Mouse (Mus musculus): ENCODE data around the gene Peli3. TPM values are rescaled to one million over a fixed set of nuclear protein-coding genes. Genes with fewer than 3 reads are reported as not detected.

Peli3 gene
- polyA plus RNA-seq, 1 experiment from 2014 or later: 3.2 TPM

- peak; percentile 57; the same call in 1 of the 2 replicates for ATAC-seq (ENCODE audit: insufficient number of reproducible peaks, insufficient read depth, low FRiP score, low TSS enrichment)
- H3K4me3 ChIP-seq: peak overlapping the region; percentile 58
- H3K9ac ChIP-seq: peak overlapping the region; percentile 63
- H3K27ac ChIP-seq: 0 out of 2 replicates have a peak overlapping the region, but pooled peaks have one; percentile 14
- no peaks in the 10 kb centered on the region for H3K36me3 ChIP-seq
- H3K4me1 ChIP-seq: peaks cover 4% of the 10 kb centered on the region; the same call in 1 of the 2 replicates
- H3K27me3 ChIP-seq: no peaks in the 10 kb centered on the region
- WGBS: 9% methylated on average over 13 of the region's 13 CpGs
- H3K9me3 ChIP-seq: no peaks in the 10 kb centered on the region
- H3K4me2 ChIP-seq (replicated peaks): peak overlapping the region; percentile 87
These were observed 294 bp upstream of the Peli3 start for GRCm38 (mm10) chr19:4943253-4943588.

DNA sequence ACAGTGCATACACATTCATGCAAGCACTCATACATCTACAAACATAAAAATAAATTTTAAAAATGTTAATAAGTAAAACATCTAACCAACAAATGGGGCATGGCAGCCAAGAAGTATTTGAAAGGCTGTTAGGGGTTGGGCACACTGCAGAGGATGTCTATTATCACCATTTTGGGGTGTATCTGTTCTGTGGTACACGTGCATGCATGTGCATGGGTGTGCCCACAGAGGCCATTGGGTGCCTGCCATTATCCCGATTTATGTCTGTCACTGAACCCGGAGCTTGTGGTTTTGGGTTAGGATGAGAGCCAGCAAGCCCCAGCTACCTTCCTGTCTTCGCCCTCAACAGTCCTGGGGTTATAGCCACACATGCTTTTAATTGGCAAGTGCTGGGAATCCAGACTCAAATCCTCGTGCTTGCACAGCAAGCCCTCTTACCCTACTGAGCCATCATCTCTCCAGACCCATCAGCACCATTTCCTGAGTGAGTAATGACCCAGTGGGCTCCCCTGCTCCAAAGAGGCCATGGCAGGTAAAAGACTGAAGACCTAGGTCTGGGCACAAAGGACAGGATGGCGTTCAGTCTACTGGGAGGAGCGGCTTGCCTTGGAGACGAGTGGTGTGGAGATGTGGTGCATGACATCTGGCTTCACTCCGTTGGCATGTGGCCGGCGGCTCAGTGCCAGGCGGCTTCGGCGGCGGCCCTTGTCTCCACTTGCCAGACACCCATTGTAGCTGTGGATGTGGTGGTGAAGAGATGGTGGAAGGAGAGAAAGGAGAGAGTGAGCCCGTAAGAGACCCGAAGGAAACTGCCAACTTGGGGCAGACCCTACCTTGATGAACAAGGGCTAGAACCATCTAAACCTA is 5.2 kb downstream of the Peli3 start:
- no peak overlapping the region for H3K9ac ChIP-seq
- no peaks in the 10 kb centered on the region for H3K9me3 ChIP-seq
- H3K4me3 ChIP-seq: no peak overlapping the region
- H3K36me3 ChIP-seq: no peaks in the 10 kb centered on the region; the same call in 1 of the 2 replicates
- H3K27ac ChIP-seq: no peak overlapping the region
- WGBS: 83% methylated on average over 17 of the region's 17 CpGs
- H3K4me2 ChIP-seq (replicated peaks): no peak overlapping the region
- no peaks in the 10 kb centered on the region for H3K27me3 ChIP-seq
- H3K4me1 ChIP-seq: peaks cover 4% of the 10 kb centered on the region; the same call in 1 of the 2 replicates
- no peak for ATAC-seq (ENCODE audit: insufficient number of reproducible peaks, insufficient read depth, low FRiP score, low TSS enrichment)

- no peak overlapping the region for H3K4me3 ChIP-seq
- H3K4me2 ChIP-seq (replicated peaks): no peak overlapping the region
- ATAC-seq (ENCODE audit: insufficient number of reproducible peaks, insufficient read depth, low FRiP score, low TSS enrichment): no peak
- no peak overlapping the region for H3K27ac ChIP-seq
- WGBS: 79% methylated on average over 2 of the region's 2 CpGs
- H3K9ac ChIP-seq: no peak overlapping the region
- no peaks in the 10 kb centered on the region for H3K27me3 ChIP-seq
- H3K36me3 ChIP-seq: no peaks in the 10 kb centered on the region; the same call in 1 of the 2 replicates
- no peaks in the 10 kb centered on the region for H3K4me1 ChIP-seq
- no peaks in the 10 kb centered on the region for H3K9me3 ChIP-seq
These were observed 6.0 kb downstream of the Peli3 start for GRCm38 (mm10) chr19:4936896-4937295.

DNA sequence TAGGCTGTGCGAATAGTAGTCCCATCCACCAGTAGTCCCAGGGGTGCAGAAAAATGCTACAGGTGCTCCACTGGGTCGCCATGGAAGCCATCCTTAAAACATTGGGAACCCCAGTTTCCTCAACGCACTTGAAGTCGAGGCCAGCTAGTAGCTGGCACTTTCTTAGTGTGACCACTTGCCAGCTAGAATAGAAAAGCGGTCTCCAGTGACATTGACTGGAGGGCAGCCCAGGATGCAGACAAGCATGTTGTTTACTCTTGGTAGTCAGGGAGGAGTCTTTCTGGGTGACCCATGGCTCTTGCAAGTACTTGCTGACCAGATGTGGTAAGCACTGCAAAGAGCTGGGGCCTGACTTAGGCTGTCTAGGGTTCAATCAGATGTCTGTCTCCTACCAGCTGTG is 14.1 kb downstream of the Peli3 start:
- ATAC-seq (ENCODE audit: insufficient number of reproducible peaks, insufficient read depth, low FRiP score, low TSS enrichment): no peak
- peak overlapping the region; percentile 65 for H3K4me2 ChIP-seq (replicated peaks)
- no peaks in the 10 kb centered on the region for H3K27me3 ChIP-seq
- peaks cover 20% of the 10 kb centered on the region; the same call in 1 of the 2 replicates for H3K4me1 ChIP-seq
- H3K4me3 ChIP-seq: peak overlapping the region; percentile 61
- peaks cover 20% of the 10 kb centered on the region for H3K36me3 ChIP-seq
- H3K27ac ChIP-seq: peak overlapping the region; percentile 75
- WGBS: 58% methylated on average over 5 of the region's 5 CpGs
- H3K9ac ChIP-seq: peak overlapping the region; percentile 61; the same call in 1 of the 2 replicates
- no peaks in the 10 kb centered on the region for H3K9me3 ChIP-seq

DNA sequence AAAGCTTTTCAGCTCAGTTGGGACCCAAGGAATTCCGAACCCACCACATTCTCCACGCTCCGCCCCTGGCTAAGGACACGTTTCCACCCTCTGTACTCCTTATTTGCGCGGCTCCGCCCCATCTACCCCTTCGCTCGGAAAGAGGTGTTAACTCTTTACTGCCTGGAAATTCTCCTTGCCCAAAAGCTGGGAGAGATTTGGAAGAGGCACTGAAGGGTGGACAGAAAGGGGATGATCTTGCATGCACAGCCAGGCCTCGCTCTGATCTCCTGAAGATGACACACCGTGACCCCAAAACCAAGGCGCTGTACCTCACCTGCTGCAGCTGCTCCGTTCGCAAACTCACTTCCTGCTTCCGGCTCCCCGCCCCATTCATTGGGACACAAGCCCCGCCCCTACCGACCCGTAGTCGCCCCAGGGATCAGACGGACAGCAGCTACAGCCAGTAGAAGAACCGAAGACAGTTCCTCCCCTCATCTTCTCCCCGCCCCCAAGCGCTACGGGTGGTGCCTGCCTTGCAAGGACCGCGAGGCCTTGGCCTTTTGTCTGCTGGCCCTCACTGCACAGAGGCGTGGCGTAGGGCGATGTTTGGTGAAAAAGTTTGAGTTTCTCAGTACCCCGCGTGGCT is 14.9 kb downstream of the Peli3 start, which contains the start of gene Dpp3:
TSS of gene Dpp3 (minus strand) at position 384 of the 628 bp plus-strand sequence.
- ATAC-seq (ENCODE audit: insufficient number of reproducible peaks, insufficient read depth, low FRiP score, low TSS enrichment): peak; percentile 92
- Histone ChIP-seq H3K4me3 (peak within 1 kb of the TSS; percentile 61), H3K27me3 (no peaks in the 10 kb centered on the region), H3K9me3 (no peaks in the 10 kb centered on the region), H3K4me1 (peaks cover 20% of the 10 kb centered on the region; the same call in 1 of the 2 replicates), H3K4me2 (replicated peaks) (peak within 1 kb of the TSS; percentile 65), H3K27ac (peak within 1 kb of the TSS; percentile 75), H3K9ac (peak within 1 kb of the TSS; percentile 61), H3K36me3 (peaks cover 28% of the 10 kb centered on the region)
- under 1% methylated on average over 32 of the region's 32 CpGs for WGBS

GRCm38 (mm10) chr19:4925121-4925860 is 17.6 kb downstream of the Peli3 start:
- peaks cover 20% of the 10 kb centered on the region; the same call in 1 of the 2 replicates for H3K4me1 ChIP-seq
- H3K4me2 ChIP-seq (replicated peaks): no peak overlapping the region
- H3K27ac ChIP-seq: no peak overlapping the region
- peaks cover 55% of the 10 kb centered on the region for H3K36me3 ChIP-seq
- no peaks in the 10 kb centered on the region for H3K27me3 ChIP-seq
- no peak for ATAC-seq (ENCODE audit: insufficient number of reproducible peaks, insufficient read depth, low FRiP score, low TSS enrichment)
- no peaks in the 10 kb centered on the region for H3K9me3 ChIP-seq
- H3K9ac ChIP-seq: no peak overlapping the region
- 97% methylated on average over 11 of the region's 11 CpGs for WGBS
- H3K4me3 ChIP-seq: no peak overlapping the region

DNA sequence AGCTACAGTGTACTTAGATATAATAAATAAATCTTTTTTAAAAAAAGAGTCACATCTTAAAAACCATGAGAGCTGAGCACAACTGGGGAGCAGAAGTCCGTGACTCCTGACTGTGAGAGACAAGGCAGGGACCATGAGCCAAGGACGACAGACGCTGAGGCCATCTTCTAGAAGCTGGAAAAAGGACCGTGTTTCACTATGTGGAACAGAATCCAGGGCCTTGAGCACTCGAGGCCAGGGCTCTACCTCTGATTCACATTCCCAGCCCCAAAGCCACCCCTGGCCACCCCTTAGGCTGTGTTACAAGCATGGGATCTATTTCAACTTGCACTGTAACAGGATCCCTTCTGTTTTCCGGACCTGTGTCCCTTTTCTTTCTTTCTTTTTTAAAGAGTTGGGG is 23.3 kb downstream of the Peli3 start:
- H3K4me1 ChIP-seq: no peaks in the 10 kb centered on the region
- no peaks in the 10 kb centered on the region for H3K27me3 ChIP-seq
- H3K27ac ChIP-seq: no peak overlapping the region
- WGBS: 88% methylated on average over 6 of the region's 6 CpGs
- H3K4me2 ChIP-seq (replicated peaks): no peak overlapping the region
- H3K9ac ChIP-seq: no peak overlapping the region
- H3K36me3 ChIP-seq: peaks cover 96% of the 10 kb centered on the region
- H3K4me3 ChIP-seq: no peak overlapping the region
- H3K9me3 ChIP-seq: no peaks in the 10 kb centered on the region
- no peak for ATAC-seq (ENCODE audit: insufficient number of reproducible peaks, insufficient read depth, low FRiP score, low TSS enrichment)

DNA sequence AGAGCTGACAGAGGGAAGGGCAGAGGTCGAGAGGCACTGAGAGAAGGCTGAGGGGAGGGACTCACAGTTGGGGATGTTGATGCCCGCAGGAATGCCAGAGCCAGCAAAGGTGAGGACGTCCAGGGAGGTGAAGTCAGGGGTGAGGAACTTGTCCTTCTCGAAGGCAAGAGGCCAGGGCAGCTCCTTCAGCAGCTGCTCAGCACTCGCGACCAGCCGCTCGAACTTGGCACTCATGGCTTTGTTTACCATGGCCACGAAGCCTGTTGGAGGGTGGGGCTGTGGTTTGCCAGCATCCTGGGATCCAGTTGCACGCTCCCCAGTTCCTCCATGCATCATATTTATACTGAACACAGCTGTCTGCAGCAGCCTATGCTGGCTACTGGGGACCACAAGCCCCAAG is 26.1 kb downstream of the Peli3 start:
- Histone ChIP-seq H3K4me1 (no peaks in the 10 kb centered on the region), H3K4me3 (no peak overlapping the region), H3K27me3 (no peaks in the 10 kb centered on the region), H3K27ac (no peak overlapping the region), H3K9me3 (no peaks in the 10 kb centered on the region), H3K36me3 (peaks cover 95% of the 10 kb centered on the region), H3K9ac (no peak overlapping the region), H3K4me2 (replicated peaks) (no peak overlapping the region)
- no peak for ATAC-seq (ENCODE audit: insufficient number of reproducible peaks, insufficient read depth, low FRiP score, low TSS enrichment)
- WGBS: 83% methylated on average over 10 of the region's 10 CpGs

GRCm38 (mm10) chr19:4915924-4916603 is 26.9 kb downstream of the Peli3 start:
- no peak overlapping the region for H3K4me2 ChIP-seq (replicated peaks)
- no peaks in the 10 kb centered on the region for H3K4me1 ChIP-seq
- no peak for ATAC-seq (ENCODE audit: insufficient number of reproducible peaks, insufficient read depth, low FRiP score, low TSS enrichment)
- 88% methylated on average over 15 of the region's 15 CpGs for WGBS
- no peaks in the 10 kb centered on the region for H3K27me3 ChIP-seq
- no peak overlapping the region for H3K4me3 ChIP-seq
- peaks cover 94% of the 10 kb centered on the region for H3K36me3 ChIP-seq
- H3K27ac ChIP-seq: no peak overlapping the region
- no peak overlapping the region for H3K9ac ChIP-seq
- H3K9me3 ChIP-seq: no peaks in the 10 kb centered on the region

- WGBS: 93% methylated on average over 7 of the region's 7 CpGs
- Histone ChIP-seq H3K36me3 (peaks cover 66% of the 10 kb centered on the region), H3K9ac (no peak overlapping the region), H3K4me3 (no peak overlapping the region), H3K4me1 (peaks cover 4% of the 10 kb centered on the region; the same call in 1 of the 2 replicates), H3K4me2 (replicated peaks) (no peak overlapping the region), H3K27me3 (no peaks in the 10 kb centered on the region), H3K27ac (no peak overlapping the region), H3K9me3 (no peaks in the 10 kb centered on the region)
- no peak for ATAC-seq (ENCODE audit: insufficient number of reproducible peaks, insufficient read depth, low FRiP score, low TSS enrichment)
These were observed 33.6 kb downstream of the Peli3 start for GRCm38 (mm10) chr19:4909376-4909775.

DNA sequence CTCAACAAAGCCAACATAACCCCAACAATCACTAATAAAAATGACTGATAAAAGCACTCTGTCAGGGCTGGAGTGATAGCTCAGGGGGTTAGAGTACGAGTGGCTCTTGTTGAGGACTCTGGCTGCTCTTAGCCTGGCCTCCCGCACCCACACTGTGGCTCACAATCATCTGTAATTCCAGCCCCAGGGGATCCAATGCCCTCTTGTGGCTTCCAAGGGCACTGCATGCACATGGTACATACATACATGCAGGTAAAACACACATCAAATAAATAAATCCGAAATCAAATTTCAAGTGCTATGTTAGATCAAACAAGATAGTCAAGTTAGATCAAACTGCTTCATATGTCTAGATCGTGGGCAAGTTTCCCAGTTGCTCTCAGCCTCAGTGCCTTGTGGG is 34.8 kb downstream of the Peli3 start:
- WGBS: 82% methylated on average over 4 of the region's 4 CpGs
- H3K36me3 ChIP-seq: peaks cover 58% of the 10 kb centered on the region
- no peak overlapping the region for H3K4me2 ChIP-seq (replicated peaks)
- H3K9ac ChIP-seq: no peak overlapping the region
- no peak overlapping the region for H3K27ac ChIP-seq
- H3K4me3 ChIP-seq: no peak overlapping the region
- no peak for ATAC-seq (ENCODE audit: insufficient number of reproducible peaks, insufficient read depth, low FRiP score, low TSS enrichment)
- no peaks in the 10 kb centered on the region for H3K9me3 ChIP-seq
- H3K4me1 ChIP-seq: peaks cover 4% of the 10 kb centered on the region; the same call in 1 of the 2 replicates
- no peaks in the 10 kb centered on the region for H3K27me3 ChIP-seq
